Mouse (Mus musculus): ENCODE measurements around the gene Wfdc10. TPM values are rescaled to one million over a fixed set of nuclear protein-coding genes. Genes with fewer than 3 reads are reported as not detected.

Wfdc10 gene
- total RNA-seq, 4 experiments from 2014 or later: not detected

- DNase-seq: no peak
These were observed 45.9 kb downstream of the Wfdc10 start for GRCm38 (mm10) chr2:164701761-164702160.

GRCm38 (mm10) chr2:164704235-164704634 is 48.4 kb downstream of the Wfdc10 start:
- no peak for DNase-seq

- DNase-seq: no peak
These were observed 49.5 kb downstream of the Wfdc10 start for GRCm38 (mm10) chr2:164705328-164705727.

- DNase-seq: no peak
These were observed 50.1 kb downstream of the Wfdc10 start for GRCm38 (mm10) chr2:164705991-164706390.

Other genes with a start within 250 kb of the Wfdc10 start
- 100 to 1,000 TPM in 2 of 4 experiments, 10 to 100 TPM in 2; 89.0 to 114 (median 105) TPM for gene Sdc4, start 212.2 kb upstream of the Wfdc10 start, total RNA-seq (2022)
- gene Sys1, start 199.1 kb upstream of the Wfdc10 start, total RNA-seq (2022): 10 to 100 TPM; 26.2 to 34.8 (median 30.9) TPM
- gene Gm20458, start 195.1 kb upstream of the Wfdc10 start, total RNA-seq (2022): 1 to 10 TPM in 3 of 4 experiments, not detected in 1; 2.3 to 7.3 (median 4.6) TPM
- gene Trp53tg5, start 182.3 kb upstream of the Wfdc10 start, total RNA-seq (2022): not detected
- 10 to 100 TPM in 2 of 4 experiments, 1 to 10 TPM in 2; 5.4 to 18.3 (median 11.6) TPM for gene Dbndd2, start 169.9 kb upstream of the Wfdc10 start, total RNA-seq (2022)
- 10 to 100 TPM; 75.7 to 93.8 (median 88.6) TPM for gene Pigt, start 158.5 kb upstream of the Wfdc10 start, total RNA-seq (2022)
- not detected for gene Wfdc2, start 93.6 kb upstream of the Wfdc10 start, total RNA-seq (2022)
- not detected for gene Spint3, start 82.6 kb upstream of the Wfdc10 start, total RNA-seq (2022)
- gene Wfdc6a, start 70.6 kb upstream of the Wfdc10 start, total RNA-seq (2022): under 1 TPM; 0.38 to 0.77 (median 0.52) TPM
- not detected for gene Eppin, start 62.5 kb upstream of the Wfdc10 start, total RNA-seq (2022)
- gene Wfdc6b, start 42.5 kb upstream of the Wfdc10 start, total RNA-seq (2022): not detected
- under 1 TPM in 2 of 4 experiments, not detected in 2; 0.35 to 0.89 TPM for gene Wfdc8, start 42.4 kb upstream of the Wfdc10 start, total RNA-seq (2022)
- gene Wfdc16, start 17.2 kb upstream of the Wfdc10 start, total RNA-seq (2022): not detected
- not detected for gene Wfdc9, start 537 bp downstream of the Wfdc10 start, total RNA-seq (2022)
- gene Wfdc11, start 18.0 kb downstream of the Wfdc10 start, total RNA-seq (2022): not detected
- not detected for gene Wfdc13, start 29.1 kb downstream of the Wfdc10 start, total RNA-seq (2022)
- gene Spint4, start 42.5 kb downstream of the Wfdc10 start, total RNA-seq (2022): not detected
- not detected for gene Spint5, start 59.3 kb downstream of the Wfdc10 start, total RNA-seq (2022)
- gene Wfdc3, start 89.9 kb downstream of the Wfdc10 start, total RNA-seq (2022): under 1 TPM; 0.31 to 0.71 (median 0.49) TPM
- gene Dnttip1, start 89.9 kb downstream of the Wfdc10 start, total RNA-seq (2022): 10 to 100 TPM; 35.2 to 52.1 (median 46.1) TPM
- gene Ube2c, start 113.9 kb downstream of the Wfdc10 start, total RNA-seq (2022): 1 to 10 TPM; 1.1 to 5.1 (median 2.0) TPM
- not detected for gene Tnnc2, start 123.9 kb downstream of the Wfdc10 start, total RNA-seq (2022)
- 10 to 100 TPM; 34.5 to 58.3 (median 46.7) TPM for gene Snx21, start 129.8 kb downstream of the Wfdc10 start, total RNA-seq (2022)
- gene Acot8, start 148.8 kb downstream of the Wfdc10 start, total RNA-seq (2022): 10 to 100 TPM; 32.9 to 46.5 (median 39.6) TPM
- gene Zswim3, start 149.1 kb downstream of the Wfdc10 start, total RNA-seq (2022): 1 to 10 TPM; 4.0 to 6.7 (median 5.7) TPM
- gene Zswim1, start 166.6 kb downstream of the Wfdc10 start, total RNA-seq (2022): 10 to 100 TPM; 11.1 to 15.3 (median 13.4) TPM
- under 1 TPM in 2 of 4 experiments, not detected in 2; 0.51 to 0.86 TPM for gene Spata25, start 172.5 kb downstream of the Wfdc10 start, total RNA-seq (2022)
- 100 to 1,000 TPM; 103 to 166 (median 137) TPM for gene Ctsa, start 176.8 kb downstream of the Wfdc10 start, total RNA-seq (2022)
- 1 to 10 TPM in 3 of 4 experiments, under 1 TPM in 1; 0.90 to 4.9 (median 3.1) TPM for gene Neurl2, start 177.4 kb downstream of the Wfdc10 start, total RNA-seq (2022)
- gene Pltp, start 201.7 kb downstream of the Wfdc10 start, total RNA-seq (2022): 10 to 100 TPM; 26.0 to 57.3 (median 35.5) TPM
- 10 to 100 TPM; 49.4 to 74.0 (median 65.6) TPM for gene Pcif1, start 223.3 kb downstream of the Wfdc10 start, total RNA-seq (2022)